Mouse (Mus musculus) effector memory CD4-positive, alpha-beta T cell, adult 5 months (primary cell): ENCODE results near the gene Igfbp7. TPM values are rescaled to one million over a fixed set of nuclear protein-coding genes. Genes with fewer than 3 reads are reported as not detected.

ENCODE experiments used
- polyA plus RNA-seq: library from polyadenylated mRNA; unstranded; fragments of 100-300 nt; shearing (Covaris generic); gene quantifications from one replicate; pipeline ENCODE4 v1.2.1, GENCODE M21; 2017

Igfbp7 gene
- polyA plus RNA-seq, result not detected

DNA sequence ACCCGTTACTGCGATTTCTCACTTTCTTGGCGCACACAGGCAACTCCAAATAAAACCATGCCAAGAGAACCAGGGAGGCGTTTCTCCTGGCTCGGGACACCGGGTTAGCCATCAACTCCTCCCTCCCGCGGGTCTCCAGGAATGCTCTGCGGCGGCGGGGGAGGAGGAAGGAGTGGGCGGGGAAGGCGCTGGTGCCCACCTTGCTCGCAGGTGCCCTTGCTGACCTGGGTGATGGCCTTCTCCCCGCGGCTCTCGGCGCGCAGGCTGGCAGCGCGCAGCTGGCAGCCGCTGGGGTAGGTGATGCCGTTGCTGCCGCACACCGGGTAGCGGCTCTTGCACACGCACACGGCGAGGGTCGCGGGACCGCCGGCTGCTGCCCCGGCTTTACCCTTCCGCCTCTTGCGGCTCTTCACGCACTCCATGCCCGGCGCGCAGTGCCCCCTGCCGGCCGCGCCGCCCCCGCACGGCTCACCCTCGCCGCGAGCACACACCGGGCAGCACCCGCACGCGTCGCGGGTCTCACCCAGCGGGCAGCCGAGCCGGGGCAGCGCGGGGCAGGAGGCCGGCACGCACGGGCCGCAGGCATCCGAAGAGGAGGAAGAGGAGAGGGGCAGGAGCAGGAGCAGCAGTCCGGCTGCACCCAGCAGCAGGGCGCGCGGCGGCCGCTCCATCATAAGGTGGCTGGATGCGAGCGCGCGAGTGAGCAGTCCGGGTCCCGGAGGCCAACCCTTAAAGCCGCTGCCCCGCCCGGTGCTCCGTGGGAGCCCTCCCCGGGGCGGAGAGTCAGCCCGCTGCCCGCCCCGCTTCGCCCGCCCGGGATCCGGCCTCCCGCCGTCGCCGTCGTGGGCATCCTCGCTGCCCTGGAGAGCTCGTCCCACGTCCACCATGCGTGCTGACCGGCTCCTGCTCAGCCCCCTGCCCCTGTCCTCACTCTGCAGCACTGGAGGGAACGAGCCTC lies at the start of gene Igfbp7:
Gene Igfbp7 (minus strand): TSS at position 701 of the 958 bp plus-strand sequence.

DNA sequence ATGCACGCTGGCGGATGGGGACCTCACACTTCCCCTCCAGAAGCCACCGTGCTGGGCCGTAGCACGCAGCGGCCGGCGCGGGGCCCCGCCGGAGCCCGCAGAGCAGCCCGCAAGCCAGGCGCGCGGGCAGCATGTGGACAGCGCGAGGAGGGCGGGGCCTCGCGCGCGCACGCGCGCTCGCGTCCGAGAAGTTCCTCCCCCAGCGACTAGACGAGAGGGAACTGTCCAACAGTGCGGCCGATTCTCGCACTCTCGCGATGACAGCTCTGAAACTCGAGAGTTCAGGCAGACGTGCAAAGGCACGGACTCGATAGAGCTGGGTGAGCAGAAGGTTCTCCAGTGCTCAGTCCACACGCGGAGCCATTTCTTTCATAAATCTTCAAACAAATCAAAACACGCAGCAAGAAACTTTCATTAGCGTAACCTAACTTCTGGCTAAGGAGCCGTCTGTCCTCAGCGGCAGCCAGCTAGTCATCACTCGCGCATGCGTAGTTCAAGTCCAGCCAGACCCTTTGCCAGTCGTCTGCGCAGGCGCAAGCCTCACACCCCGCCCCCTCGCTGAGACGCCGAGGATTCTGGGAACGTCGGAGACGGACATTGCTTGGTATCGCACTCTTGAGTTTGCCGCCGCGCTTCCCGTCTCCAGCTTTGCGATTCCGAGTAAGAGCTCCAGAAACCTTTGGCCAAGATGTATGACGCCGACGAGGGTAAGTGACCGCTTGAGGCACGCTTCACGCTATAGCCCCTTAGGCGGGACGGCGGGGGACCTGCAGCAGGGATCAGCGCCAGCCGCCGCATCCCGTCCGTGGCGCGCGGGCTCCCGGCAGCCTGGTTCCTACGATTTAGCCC lies 97.7 kb downstream of the Igfbp7 start, which contains the start of the genes Noa1 and Polr2b:
Gene Noa1 (minus strand): TSS at position 161 of the 849 bp plus-strand sequence.
Gene Polr2b (plus strand): TSS at position 224 of the 849 bp plus-strand sequence.

Other genes with a start within 250 kb of the Igfbp7 start
- gene Spink2, start 196.6 kb downstream of the Igfbp7 start, polyA plus RNA-seq, result not detected
- 29.6 TPM for gene Rest, start 142.6 kb downstream of the Igfbp7 start, polyA plus RNA-seq
- gene Noa1, start 98.0 kb downstream of the Igfbp7 start, polyA plus RNA-seq, result 18.8 TPM
- 37.0 TPM for gene Polr2b, start 97.9 kb downstream of the Igfbp7 start, polyA plus RNA-seq